Comparison of ENCODE assay signal across 9 mouse cellular contexts in the genomic region with DNA sequence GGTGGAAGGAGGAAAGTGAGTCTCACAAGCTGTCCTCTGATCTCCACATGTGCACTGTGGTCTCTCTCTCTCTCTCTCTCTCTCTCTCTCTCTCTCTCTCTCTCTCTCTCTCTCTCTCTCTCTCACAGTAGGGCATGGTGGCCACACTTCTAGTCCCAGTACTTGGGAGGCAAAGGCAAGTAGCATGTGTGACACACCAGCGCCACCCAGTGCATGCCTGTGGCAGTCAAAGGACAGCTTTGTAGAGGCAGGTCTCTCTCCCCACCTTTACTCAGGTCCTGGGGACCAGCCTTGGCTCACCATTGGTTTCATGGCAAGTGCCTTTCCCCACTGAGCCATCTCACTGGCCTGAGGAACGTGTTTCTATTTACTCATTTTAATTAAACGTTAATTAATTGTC. TPM values are rescaled to one million over a fixed set of nuclear protein-coding genes. Genes with fewer than 3 reads are reported as not detected.
A peak's percentile ranks its signal among the peaks of the same experiment; 100 is the strongest.
DNase-seq lines count a peak whose midpoint lies in the region; ATAC-seq and TF ChIP-seq lines count a peak whose summit lies in the region.
"Had no signal": no experiment of that assay in that cellular context is flagged by ENCODE, and none has a peak within 500 bp of the region (broad histone marks: within the 10 kb centered on the region; RNA-seq: fewer than 3 reads in every experiment).

No protein-coding gene starts in this region.

- no peak overlapping the region for H3K27ac ChIP-seq in liver, embryonic 12.5 days
- H3K27ac ChIP-seq in lung, postnatal 0 days (ENCODE audit: low read length), result no peak overlapping the region
- H3K27ac ChIP-seq: heart, embryonic 13.5 days had no signal

- TF ChIP-seq CTCF in lung, postnatal 0 days (IDR thresholded peaks at IDR 0.05), result peak; percentile 78

- no peak; the same call in 1 of the 2 replicates for ATAC-seq in liver, embryonic 12.5 days
- ATAC-seq in lung, postnatal 0 days, result no peak

- 10% methylated on average over 3 of the region's 3 CpGs for WGBS in liver, embryonic 12.5 days (ENCODE audit: insufficient replicate concordance)
- 14% methylated on average over 3 of the region's 3 CpGs for WGBS in lung, postnatal 0 days

- H3K4me1 ChIP-seq in liver, embryonic 12.5 days, result no peaks in the 10 kb centered on the region
- H3K4me1 ChIP-seq in lung, postnatal 0 days (ENCODE audit: insufficient read depth, low read depth, low read length), result peaks cover 4% of the 10 kb centered on the region; the same call in 1 of the 2 replicates

- H3K9ac ChIP-seq in liver, embryonic 12.5 days, result no peak overlapping the region
- H3K9ac ChIP-seq in lung, postnatal 0 days (replicated peaks; ENCODE audit: low read depth), result no peak overlapping the region
- H3K9ac ChIP-seq: heart, embryonic 13.5 days had no signal

- no peak for TF ChIP-seq EP300 in lung, postnatal 0 days (IDR thresholded peaks at IDR 0.05)

- no peaks in the 10 kb centered on the region for H3K36me3 ChIP-seq in liver, embryonic 12.5 days
- no peaks in the 10 kb centered on the region for H3K36me3 ChIP-seq in lung, postnatal 0 days (ENCODE audit: insufficient read depth, low read length)
- no peaks in the 10 kb centered on the region for H3K36me3 ChIP-seq in splenic B cell, adult 2 months (ENCODE audit: control insufficient read depth, insufficient read depth, low read length, poor library complexity, severe bottlenecking)
- H3K36me3 ChIP-seq: heart, embryonic 13.5 days had no signal

- DNase-seq in liver, result peak; percentile 67
- peak; percentile 77 for DNase-seq in R1 (ENCODE audit: low read depth, low spot score)
- DNase-seq in cerebellum, adult 18-20 months, result peak; percentile 51 to 56
- DNase-seq in induced T-regulatory cell, adult 2 months (ENCODE audit: low read depth), result peak; percentile 56
- DNase-seq in lung, postnatal 0 days (ENCODE audit: low spot score), result peak; percentile 58
- DNase-seq in splenic B cell, adult 2 months (ENCODE audit: low read depth, low spot score), result peak; percentile 74

- H3K4me3 ChIP-seq in liver, embryonic 12.5 days, result no peak overlapping the region
- no peak overlapping the region for H3K4me3 ChIP-seq in lung, postnatal 0 days (ENCODE audit: low read depth, low read length)
- H3K4me3 ChIP-seq: heart, embryonic 13.5 days; myocyte had no signal

- no peaks in the 10 kb centered on the region for H3K9me3 ChIP-seq in liver, embryonic 12.5 days (replicated peaks)
- H3K9me3 ChIP-seq in lung, postnatal 0 days (ENCODE audit: low read length), result no peaks in the 10 kb centered on the region
- H3K9me3 ChIP-seq: heart, embryonic 13.5 days had no signal

- H3K4me2 ChIP-seq in liver, embryonic 12.5 days, result no peak overlapping the region
- no peak overlapping the region for H3K4me2 ChIP-seq in lung, postnatal 0 days (replicated peaks; ENCODE audit: low read depth, low read length)
- H3K4me2 ChIP-seq: heart, embryonic 13.5 days had no signal

- H3K27me3 ChIP-seq in liver, embryonic 12.5 days (replicated peaks), result peaks cover 39% of the 10 kb centered on the region
- H3K27me3 ChIP-seq in lung, postnatal 0 days (replicated peaks; ENCODE audit: insufficient read depth, low read length), result no peaks in the 10 kb centered on the region
- H3K27me3 ChIP-seq in splenic B cell, adult 2 months (ENCODE audit: control insufficient read depth, insufficient read depth, low read length, poor library complexity, severe bottlenecking), result no peaks in the 10 kb centered on the region

RNA-seq across cellular contexts. Expression of a gene that starts 2.2 kb away (rescaled TPM):
- not detected in 2 replicates for polyA plus RNA-seq in liver, embryonic 12.5 days (2016; fragmentation: Nextera tagmentation; extraction: Ambion mirVana)
- 0.26 TPM in 1 of 2 replicates, not detected in the other for polyA plus RNA-seq in lung, postnatal 0 days (2015; fragmentation: Nextera tagmentation; extraction: Ambion mirVana)
- polyA plus RNA-seq: heart, embryonic 13.5 days had no signal

RNA-seq across cellular contexts. Expression of a gene that starts 29.4 kb away (rescaled TPM):
- polyA plus RNA-seq in liver, embryonic 12.5 days (2016; fragmentation: Nextera tagmentation; extraction: Ambion mirVana), result 0.63 and 0.91 TPM in 2 replicates
- 1.1 and 1.6 TPM in 2 replicates for polyA plus RNA-seq in lung, postnatal 0 days (2015; fragmentation: Nextera tagmentation; extraction: Ambion mirVana)

RNA-seq across cellular contexts. Expression of a gene that starts 44.3 kb away (rescaled TPM):
- 100 and 102 TPM in 2 replicates for polyA plus RNA-seq in liver, embryonic 12.5 days (2016; fragmentation: Nextera tagmentation; extraction: Ambion mirVana)
- 17.0 and 21.1 TPM in 2 replicates for polyA plus RNA-seq in lung, postnatal 0 days (2015; fragmentation: Nextera tagmentation; extraction: Ambion mirVana)
